In genomic region chr8:120995424-120995823, GRCm38 (mm10) we compare ENCODE assay signal across 24 mouse cellular contexts.
DNase-seq lines count a peak whose midpoint lies in the region; ATAC-seq and TF ChIP-seq lines count a peak whose summit lies in the region.
"Had no signal": no experiment of that assay in that cellular context is flagged by ENCODE, and none has a peak within 500 bp of the region (broad histone marks: within the 10 kb centered on the region; RNA-seq: fewer than 3 reads in every experiment).

No protein-coding gene starts in this region.

- TF ChIP-seq CTCF in intestine, postnatal 0 days (IDR thresholded peaks at IDR 0.05; ENCODE audit: low read depth), result no peak
- no peak for TF ChIP-seq CTCF in small intestine, adult 2 months (IDR thresholded peaks at IDR 0.05; ENCODE audit: extremely low read depth, insufficient read length, insufficient replicate concordance, low read depth, low read length)

- TF ChIP-seq POLR2A in small intestine, adult 2 months (IDR thresholded peaks at IDR 0.05; ENCODE audit: low read depth, low read length), result no peak

- H3K4me1 ChIP-seq in midbrain, embryonic 10.5 days, result peaks cover 13% of the 10 kb centered on the region; the same call in 1 of the 2 replicates
- H3K4me1 ChIP-seq in midbrain, embryonic 13.5 days (replicated peaks), result no peaks in the 10 kb centered on the region
- peaks cover 3% of the 10 kb centered on the region; the same call in 1 of the 2 replicates for H3K4me1 ChIP-seq in intestine, postnatal 0 days (replicated peaks; ENCODE audit: control insufficient read depth, insufficient read depth, low read length)
- H3K4me1 ChIP-seq in small intestine, adult 2 months (ENCODE audit: control insufficient read depth, insufficient read depth, insufficient read length, low read length), result peaks cover 34% of the 10 kb centered on the region
- no peaks in the 10 kb centered on the region for H3K4me1 ChIP-seq in liver, embryonic 12.5 days
- H3K4me1 ChIP-seq: embryonic facial prominence, embryonic 12.5 days; embryonic facial prominence, embryonic 15.5 days; hindbrain, embryonic 12.5 days had no signal

- no peak for ATAC-seq in midbrain, embryonic 13.5 days
- peak; percentile 41 for ATAC-seq in intestine, postnatal 0 days
- ATAC-seq in liver, embryonic 12.5 days, result no peak
- ATAC-seq: activated CD4-positive, CD25-positive, alpha-beta regulatory T cell, adult 4 months; forebrain, embryonic 14.5 days; forebrain, postnatal 0 days had no signal

- 0 out of 2 replicates have a peak overlapping the region, but pooled peaks have one; percentile 17 for H3K27ac ChIP-seq in midbrain, embryonic 10.5 days (replicated peaks)
- H3K27ac ChIP-seq in midbrain, embryonic 13.5 days, result no peak overlapping the region
- peak overlapping the region; percentile 21; the same call in 1 of the 2 replicates for H3K27ac ChIP-seq in intestine, postnatal 0 days (ENCODE audit: low read depth, low read length)
- H3K27ac ChIP-seq in small intestine, adult 2 months (ENCODE audit: insufficient read depth, low read depth, low read length), result peak overlapping the region; percentile 49; the same call in 1 of the 2 replicates
- no peak overlapping the region for H3K27ac ChIP-seq in liver, embryonic 12.5 days
- H3K27ac ChIP-seq: embryonic facial prominence, embryonic 12.5 days; embryonic facial prominence, embryonic 15.5 days; heart, adult 2 months; heart, embryonic 10.5 days; heart, embryonic 13.5 days; hindbrain, embryonic 12.5 days; hindbrain, embryonic 15.5 days had no signal

- no peaks in the 10 kb centered on the region for H3K36me3 ChIP-seq in midbrain, embryonic 10.5 days
- no peaks in the 10 kb centered on the region for H3K36me3 ChIP-seq in midbrain, embryonic 13.5 days
- no peaks in the 10 kb centered on the region for H3K36me3 ChIP-seq in intestine, postnatal 0 days (ENCODE audit: control insufficient read depth, insufficient read depth)
- H3K36me3 ChIP-seq in small intestine, adult 2 months (ENCODE audit: control insufficient read depth, insufficient read depth, low read length), result no peaks in the 10 kb centered on the region
- no peaks in the 10 kb centered on the region for H3K36me3 ChIP-seq in liver, embryonic 12.5 days
- H3K36me3 ChIP-seq: embryonic facial prominence, embryonic 12.5 days; embryonic facial prominence, embryonic 15.5 days; heart, embryonic 10.5 days; heart, embryonic 13.5 days; hindbrain, embryonic 12.5 days; hindbrain, embryonic 15.5 days had no signal

- H3K27me3 ChIP-seq in midbrain, embryonic 10.5 days (ENCODE audit: low read depth, poor library complexity, severe bottlenecking), result peaks cover 30% of the 10 kb centered on the region
- no peaks in the 10 kb centered on the region for H3K27me3 ChIP-seq in midbrain, embryonic 13.5 days
- no peaks in the 10 kb centered on the region for H3K27me3 ChIP-seq in intestine, postnatal 0 days (replicated peaks; ENCODE audit: control insufficient read depth, insufficient read depth, low read length)
- H3K27me3 ChIP-seq in small intestine, adult 2 months (ENCODE audit: control insufficient read depth, insufficient read depth, low read length), result no peaks in the 10 kb centered on the region
- H3K27me3 ChIP-seq in liver, embryonic 12.5 days (replicated peaks), result peaks cover 14% of the 10 kb centered on the region; the same call in 1 of the 2 replicates
- H3K27me3 ChIP-seq: hindbrain, embryonic 15.5 days had no signal

- WGBS in midbrain, embryonic 10.5 days, result 88% methylated on average over 9 of the region's 9 CpGs
- WGBS in midbrain, embryonic 13.5 days, result 84% methylated on average over 9 of the region's 9 CpGs
- 30% methylated on average over 9 of the region's 9 CpGs for WGBS in intestine, postnatal 0 days
- WGBS in small intestine, adult 2 months, result 21% methylated on average over 9 of the region's 9 CpGs
- 71% methylated on average over 9 of the region's 9 CpGs for WGBS in liver, embryonic 12.5 days (ENCODE audit: insufficient replicate concordance)

- no peaks in the 10 kb centered on the region for H3K9me3 ChIP-seq in midbrain, embryonic 10.5 days (replicated peaks)
- no peaks in the 10 kb centered on the region for H3K9me3 ChIP-seq in midbrain, embryonic 13.5 days
- no peaks in the 10 kb centered on the region for H3K9me3 ChIP-seq in intestine, postnatal 0 days (ENCODE audit: control insufficient read depth)
- H3K9me3 ChIP-seq in liver, embryonic 12.5 days (replicated peaks), result no peaks in the 10 kb centered on the region
- H3K9me3 ChIP-seq: embryonic facial prominence, embryonic 12.5 days; embryonic facial prominence, embryonic 15.5 days; heart, embryonic 10.5 days; heart, embryonic 13.5 days; hindbrain, embryonic 12.5 days; hindbrain, embryonic 15.5 days had no signal

- H3K4me2 ChIP-seq in midbrain, embryonic 13.5 days (replicated peaks), result no peak overlapping the region
- H3K4me2 ChIP-seq in intestine, postnatal 0 days (replicated peaks; ENCODE audit: low read depth), result no peak overlapping the region
- H3K4me2 ChIP-seq in liver, embryonic 12.5 days, result no peak overlapping the region
- H3K4me2 ChIP-seq: embryonic facial prominence, embryonic 12.5 days; embryonic facial prominence, embryonic 15.5 days; heart, embryonic 13.5 days; hindbrain, embryonic 12.5 days; hindbrain, embryonic 15.5 days had no signal

- H3K9ac ChIP-seq in midbrain, embryonic 13.5 days (replicated peaks), result no peak overlapping the region
- H3K9ac ChIP-seq in intestine, postnatal 0 days (ENCODE audit: low read depth, low read length), result no peak overlapping the region
- H3K9ac ChIP-seq in liver, embryonic 12.5 days, result no peak overlapping the region
- H3K9ac ChIP-seq: embryonic facial prominence, embryonic 12.5 days; embryonic facial prominence, embryonic 15.5 days; forebrain, postnatal 0 days; heart, embryonic 13.5 days; hindbrain, embryonic 12.5 days; hindbrain, embryonic 15.5 days had no signal

- no peak overlapping the region for H3K4me3 ChIP-seq in midbrain, embryonic 10.5 days
- no peak overlapping the region for H3K4me3 ChIP-seq in midbrain, embryonic 13.5 days (replicated peaks)
- no peak overlapping the region for H3K4me3 ChIP-seq in intestine, postnatal 0 days (ENCODE audit: low read depth, low read length)
- peak overlapping the region; percentile 16; the same call in 1 of the 2 replicates for H3K4me3 ChIP-seq in small intestine, adult 2 months (ENCODE audit: low read depth, low read length)
- H3K4me3 ChIP-seq in liver, embryonic 12.5 days, result no peak overlapping the region
- H3K4me3 ChIP-seq: embryonic facial prominence, embryonic 12.5 days; embryonic facial prominence, embryonic 15.5 days; heart, adult 2 months; heart, embryonic 10.5 days; heart, embryonic 13.5 days; hindbrain, embryonic 12.5 days; hindbrain, embryonic 15.5 days had no signal

- no peak for DNase-seq in midbrain, embryonic 10.5 days (ENCODE audit: low spot score)
- peak; percentile 58 for DNase-seq in ZHBTc4 (ENCODE audit: low read depth, low spot score)
- DNase-seq in frontal cortex, adult 2 months (ENCODE audit: extremely low spot score in 1 of 2, low spot score in 1 of 2), result no peak
- DNase-seq: adrenal gland, postnatal 10 days; B cell, adult 2 months; cerebellum, adult 18-20 months; cerebellum, adult 9-10 months; cerebellum, postnatal 14 days; forebrain, postnatal 0 days; gastrocnemius, postnatal 36 days; heart, adult 2 months; heart, postnatal 14 days had no signal

Comparison
In these comparisons a context has a peak if more than half of its experiments do, and no peak if none do; other contexts are left out.
1. H3K27ac ChIP-seq: peak in midbrain, embryonic 10.5 days (single experiment), intestine, postnatal 0 days (single experiment) and small intestine, adult 2 months (single experiment); none in midbrain, embryonic 13.5 days (single experiment) and liver, embryonic 12.5 days (single experiment).